Mouse (Mus musculus): ENCODE measurements around the gene Olfr1328.
"Not testable (repeated sequence)": the region's sequence is repeated elsewhere in the genome, so short reads cannot be mapped to it uniquely, and the experiment has no call there.

Olfr1328 gene

DNA sequence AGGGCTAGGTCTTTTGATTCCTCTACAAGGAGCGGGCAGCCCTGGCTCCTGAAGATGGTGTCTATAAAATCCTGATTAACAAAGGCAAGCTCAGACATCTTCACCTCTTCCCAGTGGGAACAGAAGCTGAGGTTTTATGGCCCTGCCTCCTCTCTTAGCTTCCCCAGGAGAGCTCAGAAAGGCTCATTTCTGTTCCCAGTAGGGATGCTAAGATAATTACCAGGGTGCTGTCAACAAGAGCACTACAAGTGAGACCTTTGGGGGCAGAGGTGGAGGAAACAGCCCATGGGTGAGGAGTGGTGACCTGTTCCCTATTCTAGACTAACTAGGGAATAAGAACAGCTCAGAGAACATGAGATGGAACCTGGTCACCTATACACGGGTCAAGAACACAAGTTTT is at the start of gene Olfr1328:
Gene Olfr1328, minus strand, starts transcription at position 101 of the 400 bp plus-strand sequence.
- in situ Hi-C loops (cut with MboI), result no loop called here

DNA sequence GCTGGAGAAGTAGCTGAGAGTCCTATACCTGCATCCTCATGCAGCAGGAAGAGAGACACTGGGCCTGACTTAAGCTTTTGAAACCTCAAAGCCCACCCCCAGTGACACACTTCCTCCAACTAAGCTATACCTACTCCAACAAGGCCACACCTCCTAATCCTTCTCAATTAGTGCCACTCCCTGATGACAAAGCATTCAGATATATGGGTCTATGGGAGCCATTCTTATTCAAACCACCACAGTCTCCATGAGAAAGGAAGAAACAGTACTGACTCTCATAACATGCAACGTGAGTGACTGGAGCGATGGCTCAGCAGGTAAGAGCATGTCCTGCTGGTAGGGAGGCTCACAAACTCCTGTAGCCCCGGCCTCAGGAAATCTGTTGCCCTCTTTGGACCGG is 46.9 kb upstream of the Olfr1328 start:
- in situ Hi-C loops (cut with MboI), result loop anchor here (25.0 kb wide), 1 partner anchor 348 kb away; no protein-coding TSS in a partner anchor

DNA sequence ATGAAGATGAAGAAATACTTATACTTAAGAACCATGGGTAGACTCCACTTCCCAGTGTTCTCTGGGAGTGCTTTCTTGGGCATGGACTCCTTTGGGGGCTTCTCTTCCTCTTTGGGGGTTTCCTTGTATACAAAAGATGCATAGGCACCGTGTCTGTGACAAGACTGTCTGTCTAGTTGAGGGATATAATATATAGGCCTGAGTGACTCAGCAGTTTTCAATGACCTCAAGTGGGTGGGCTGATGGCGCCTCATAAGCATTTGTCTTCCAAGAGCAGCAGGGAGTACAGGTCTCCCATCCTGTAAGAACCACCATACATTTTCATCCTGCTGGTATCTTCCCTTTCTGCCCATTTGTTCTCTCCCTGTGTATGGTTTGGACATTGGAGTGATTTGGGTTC is 34.9 kb upstream of the Olfr1328 start:
- in situ Hi-C loops (cut with MboI), result no loop called here

DNA sequence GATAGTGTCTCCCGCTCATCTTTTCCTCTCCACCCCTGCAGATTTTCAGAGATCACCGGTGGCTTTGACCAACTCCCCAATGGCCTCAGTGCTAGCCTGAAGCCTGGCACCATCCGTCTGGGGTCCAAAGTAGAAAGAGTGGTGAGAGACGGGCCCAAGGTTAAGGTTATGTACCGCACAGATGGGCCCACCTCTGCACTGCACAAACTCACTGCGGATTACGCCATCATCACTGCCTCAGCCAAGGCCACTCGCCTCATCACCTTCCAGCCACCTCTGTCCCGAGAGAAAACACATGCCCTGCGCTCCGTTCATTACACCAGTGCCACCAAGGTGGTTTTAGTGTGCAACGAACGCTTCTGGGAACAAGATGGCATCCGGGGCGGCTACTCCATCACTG is 29.3 kb upstream of the Olfr1328 start:
- in situ Hi-C loops (cut with MboI), result no loop called here

DNA sequence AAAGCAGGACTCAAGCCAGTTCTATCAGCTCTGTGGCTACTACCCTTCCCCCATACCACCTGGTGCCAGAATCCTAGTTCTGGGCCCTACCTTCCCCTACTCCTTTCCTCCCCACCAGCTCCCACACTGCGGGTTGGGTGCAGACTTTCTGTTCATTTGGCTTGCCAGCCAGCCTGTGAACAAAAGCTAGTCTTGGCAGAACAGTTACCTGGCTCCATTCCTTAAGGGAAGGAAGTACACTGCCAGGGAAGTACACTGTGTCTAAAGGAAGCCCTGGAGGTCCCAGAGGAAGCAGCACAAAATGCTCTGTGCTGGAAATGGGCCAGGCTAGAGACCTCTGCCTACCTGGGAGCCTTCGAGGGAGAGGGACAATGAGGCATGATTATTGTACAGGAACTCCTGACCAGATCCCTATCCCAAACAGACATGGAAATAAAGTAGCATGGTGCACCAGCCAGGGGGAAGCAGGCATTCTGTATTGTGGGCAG is 22.8 kb upstream of the Olfr1328 start, which contains the start of gene Lao1:
Gene Lao1, plus strand, starts transcription at position 438 of the 488 bp plus-strand sequence.
- in situ Hi-C loops (cut with MboI), result no loop called here

DNA sequence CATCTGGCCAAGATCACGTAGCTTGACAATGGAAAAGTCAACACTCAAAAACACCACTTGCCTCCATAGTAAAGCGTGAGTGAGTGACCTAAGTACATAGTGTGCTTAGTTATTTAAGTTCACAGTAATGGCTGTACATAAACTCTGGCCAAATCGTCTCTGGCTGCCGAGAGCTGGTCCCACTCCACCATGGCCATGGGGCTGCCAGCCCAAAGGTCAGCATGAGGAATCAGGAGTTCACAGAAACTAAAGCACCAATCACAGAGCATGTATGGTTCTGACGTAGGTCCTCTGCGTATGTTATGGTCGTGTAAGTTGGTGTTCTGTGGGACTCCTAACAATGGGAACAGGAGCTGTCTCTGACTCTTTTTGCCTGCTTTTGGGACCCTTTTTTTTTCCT is 20.4 kb upstream of the Olfr1328 start:
- in situ Hi-C loops (cut with MboI), result no loop called here

DNA sequence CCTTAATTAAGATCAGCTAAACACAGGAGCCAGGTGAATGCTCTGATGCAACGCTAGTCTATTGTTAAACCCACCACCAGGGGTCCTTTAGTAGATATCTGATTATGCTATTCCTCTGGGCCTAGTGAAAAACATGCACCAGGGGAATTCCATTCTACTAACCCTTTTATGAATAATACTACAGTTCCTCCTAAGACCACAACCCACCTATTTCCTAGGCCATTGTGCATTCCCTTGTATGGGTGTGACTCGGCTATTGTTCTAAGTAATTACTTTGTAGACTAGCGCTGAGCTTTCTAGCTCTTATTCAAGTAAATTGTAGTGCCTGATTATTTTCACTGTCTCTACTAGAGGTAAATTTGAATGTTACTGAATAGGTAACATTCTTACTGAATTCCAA is 7.1 kb downstream of the Olfr1328 start:
- in situ Hi-C loops (cut with MboI), result not testable (repeated sequence)

DNA sequence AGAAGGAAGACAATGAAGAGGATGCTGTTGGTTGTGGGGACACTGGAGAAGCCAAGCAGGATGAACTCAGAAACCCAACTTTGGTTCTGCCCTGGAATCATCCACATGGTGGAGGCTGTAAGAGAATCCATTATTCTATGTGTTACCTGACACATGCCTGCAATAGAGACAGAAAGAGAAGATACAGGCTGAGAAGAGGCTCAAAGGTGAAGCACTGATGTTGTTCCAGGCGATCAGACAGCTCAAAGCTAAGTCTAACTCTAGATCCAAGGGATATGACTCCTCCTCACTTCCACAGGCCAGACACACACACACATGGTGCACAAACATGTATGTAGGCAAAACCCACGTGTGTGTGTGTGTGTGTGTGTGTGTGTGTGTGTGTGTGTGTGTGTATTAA is 21.0 kb downstream of the Olfr1328 start, which contains the start of gene Olfr1329:
Gene Olfr1329, minus strand, starts transcription at position 101 of the 400 bp plus-strand sequence.
- in situ Hi-C loops (cut with MboI), result not testable (repeated sequence)

DNA sequence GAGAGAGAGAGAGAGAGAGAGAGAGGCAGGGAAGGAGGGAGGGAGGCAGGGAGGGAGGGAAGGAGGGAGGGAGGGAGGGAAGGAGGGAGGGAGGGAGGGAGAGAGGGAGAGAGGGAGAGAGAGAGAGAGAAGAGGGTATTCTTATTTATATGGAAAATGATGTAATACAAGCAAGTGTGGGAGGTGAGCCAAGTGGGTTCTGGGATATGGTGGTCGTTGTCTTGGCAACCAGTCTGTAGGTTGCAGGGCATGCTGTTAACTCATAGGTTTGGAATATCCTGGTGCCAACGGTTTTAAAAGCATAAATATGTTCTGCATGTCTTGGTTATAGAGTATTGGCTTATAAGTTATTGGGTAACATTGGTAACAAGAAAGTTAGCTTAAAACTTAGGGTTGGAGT is 36.4 kb downstream of the Olfr1328 start:
- in situ Hi-C loops (cut with MboI), result no loop called here

DNA sequence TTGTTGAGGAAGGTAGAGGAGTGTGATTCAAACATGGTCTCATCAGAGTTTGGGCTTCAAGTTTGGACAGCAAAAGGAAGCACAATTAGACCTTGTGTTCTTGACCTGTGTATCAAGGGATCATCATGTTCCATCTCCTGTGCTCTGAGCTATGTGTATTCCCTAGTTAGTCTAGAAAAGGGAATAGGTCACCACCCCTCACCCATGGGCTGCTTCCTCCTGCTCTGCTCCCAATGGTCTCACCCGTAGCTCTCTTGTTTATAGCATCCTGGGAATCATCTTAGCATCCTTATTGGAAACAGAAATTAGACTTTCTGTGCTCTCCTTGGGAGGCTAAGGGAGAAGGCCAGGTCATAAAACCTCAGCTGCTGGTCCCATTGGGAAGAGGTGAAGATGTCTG is 50.1 kb downstream of the Olfr1328 start, which contains the start of gene Olfr1330:
Gene Olfr1330, plus strand, starts transcription at position 301 of the 400 bp plus-strand sequence.
- in situ Hi-C loops (cut with MboI), result no loop called here

All from mature B cell (primary cell).